Mouse (Mus musculus): ENCODE data around the gene Fen1. TPM values are rescaled to one million over a fixed set of nuclear protein-coding genes. Genes with fewer than 3 reads are reported as not detected.

Gene Fen1
- polyA plus RNA-seq, 1 experiment from 2014 or later: 86.3 TPM

DNA sequence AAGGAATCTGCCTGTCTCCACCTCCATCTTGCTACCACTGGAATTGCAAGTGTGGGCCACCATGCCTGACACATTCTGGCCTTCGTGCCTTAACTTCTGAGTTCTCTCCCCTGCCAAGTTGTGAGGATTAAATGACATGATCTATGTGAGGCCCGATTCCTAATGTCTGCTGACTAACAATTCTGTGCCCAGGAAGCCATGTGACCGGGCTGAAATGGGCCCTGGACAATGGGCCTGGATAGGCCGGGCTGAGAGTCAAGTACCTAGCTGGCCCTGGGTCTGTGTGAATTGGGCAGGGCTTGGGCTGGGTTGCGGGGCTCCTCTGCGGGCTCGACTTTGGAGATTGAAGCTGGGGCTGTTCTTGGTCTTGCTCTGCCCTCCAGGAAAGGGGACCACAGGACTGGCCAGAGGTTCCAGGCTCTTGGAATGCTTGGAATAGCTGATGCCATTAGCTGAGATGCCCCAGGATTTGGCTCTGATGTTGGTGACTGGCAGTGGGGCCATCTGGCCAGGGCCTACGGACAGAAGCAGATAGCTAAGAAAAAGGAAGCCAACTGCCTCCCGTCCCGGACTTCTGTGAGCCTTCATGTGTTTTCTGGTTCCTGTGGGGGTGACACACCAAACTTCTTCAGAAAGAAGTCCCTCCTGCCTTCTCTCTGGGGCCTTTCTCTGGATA, 10.0 kb upstream of the Fen1 start:
- Histone ChIP-seq H3K9ac (no peak overlapping the region), H3K9me3 (no peaks in the 10 kb centered on the region), H3K4me3 (replicated peaks) (no peak overlapping the region), H3K4me2 (no peak overlapping the region), H3K27me3 (replicated peaks) (no peaks in the 10 kb centered on the region), H3K4me1 (no peaks in the 10 kb centered on the region), H3K36me3 (peaks cover 37% of the 10 kb centered on the region), H3K27ac (no peak overlapping the region)
- 85% methylated on average over 10 of the region's 10 CpGs for WGBS
- ATAC-seq (ENCODE audit: insufficient read depth, low FRiP score, low read depth): no peak

DNA sequence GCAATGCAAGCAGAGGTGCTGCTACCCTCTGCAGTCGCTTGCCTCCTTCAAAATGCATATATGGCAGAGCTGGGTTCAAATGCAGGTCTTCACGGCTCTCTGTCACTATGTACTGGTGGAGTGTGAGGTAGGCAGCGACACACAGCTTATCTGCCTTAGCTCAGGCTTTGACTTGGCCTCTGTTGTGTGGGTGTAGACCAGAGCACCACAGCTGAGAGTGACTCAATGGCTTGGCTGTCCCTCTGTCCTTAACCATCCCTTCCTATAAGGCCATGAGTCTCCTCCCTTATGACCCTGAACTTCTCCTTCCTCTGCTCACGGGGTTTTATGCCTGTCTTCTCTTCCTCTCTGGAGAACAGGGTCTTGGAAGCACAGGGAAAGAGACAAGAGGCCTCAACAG, 6.9 kb upstream of the Fen1 start:
- Histone ChIP-seq H3K9ac (no peak overlapping the region), H3K9me3 (no peaks in the 10 kb centered on the region), H3K4me3 (replicated peaks) (no peak overlapping the region), H3K4me1 (no peaks in the 10 kb centered on the region), H3K4me2 (no peak overlapping the region), H3K27me3 (replicated peaks) (no peaks in the 10 kb centered on the region), H3K36me3 (peaks cover 47% of the 10 kb centered on the region), H3K27ac (no peak overlapping the region)
- no peak for ATAC-seq (ENCODE audit: insufficient read depth, low FRiP score, low read depth)
- WGBS: 84% methylated on average over 4 of the region's 4 CpGs

DNA sequence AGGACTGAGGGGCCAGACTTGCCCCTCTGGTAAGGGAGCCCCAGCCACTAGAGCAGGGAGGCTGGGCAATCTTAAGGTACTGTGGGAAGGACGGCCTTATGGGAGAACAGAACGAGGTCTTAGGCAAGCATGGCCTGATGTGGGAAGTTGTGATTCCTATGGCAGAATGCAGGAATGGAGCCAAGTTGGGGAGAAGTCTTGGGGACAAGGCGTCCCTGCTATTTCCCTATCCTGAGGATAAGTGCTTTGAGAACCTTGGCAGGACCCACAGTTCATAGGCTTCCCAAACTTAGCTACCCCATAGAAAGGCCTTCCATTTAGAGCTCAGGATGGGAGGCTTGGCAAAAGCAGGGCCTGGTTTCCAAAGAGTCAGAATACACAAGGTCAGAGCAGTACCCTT, 4.9 kb upstream of the Fen1 start:
- Histone ChIP-seq H3K9me3 (no peaks in the 10 kb centered on the region), H3K4me3 (replicated peaks) (no peak overlapping the region), H3K27ac (no peak overlapping the region), H3K36me3 (peaks cover 47% of the 10 kb centered on the region), H3K4me1 (0 out of 2 replicates have a peak, but pooled peaks cover 4% of the 10 kb centered on the region), H3K9ac (no peak overlapping the region), H3K4me2 (no peak overlapping the region), H3K27me3 (replicated peaks) (no peaks in the 10 kb centered on the region)
- ATAC-seq (ENCODE audit: insufficient read depth, low FRiP score, low read depth): no peak
- WGBS: 78% methylated on average over 3 of the region's 3 CpGs

DNA sequence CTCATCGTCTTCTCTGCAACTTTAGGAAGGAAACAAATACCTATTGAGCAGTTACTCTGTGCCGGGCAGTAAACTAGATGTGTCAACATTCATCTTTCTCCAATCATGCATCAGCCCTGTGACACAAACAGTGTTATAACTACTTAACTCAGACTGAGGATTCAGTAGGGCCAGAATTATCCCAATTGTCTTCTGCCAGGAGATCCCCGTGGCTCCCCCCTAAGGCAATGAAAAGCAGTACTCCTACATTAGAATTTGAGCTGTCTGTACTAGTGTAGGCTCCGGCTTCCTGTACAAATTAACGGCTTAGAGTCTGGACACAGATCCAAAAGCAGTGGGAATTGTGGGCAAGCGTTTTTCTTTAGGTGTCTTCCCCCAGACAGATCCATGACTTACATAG, 1.1 kb upstream of the Fen1 start:
- H3K36me3 ChIP-seq: peaks cover 36% of the 10 kb centered on the region
- no peak overlapping the region for H3K9ac ChIP-seq
- H3K4me3 ChIP-seq (replicated peaks): peak overlapping the region; percentile 94
- H3K9me3 ChIP-seq: no peaks in the 10 kb centered on the region
- H3K4me1 ChIP-seq: peaks cover 12% of the 10 kb centered on the region
- 65% methylated on average over 6 of the region's 6 CpGs for WGBS
- ATAC-seq (ENCODE audit: insufficient read depth, low FRiP score, low read depth): no peak
- no peaks in the 10 kb centered on the region for H3K27me3 ChIP-seq (replicated peaks)
- no peak overlapping the region for H3K27ac ChIP-seq
- H3K4me2 ChIP-seq: peak overlapping the region; percentile 72

DNA sequence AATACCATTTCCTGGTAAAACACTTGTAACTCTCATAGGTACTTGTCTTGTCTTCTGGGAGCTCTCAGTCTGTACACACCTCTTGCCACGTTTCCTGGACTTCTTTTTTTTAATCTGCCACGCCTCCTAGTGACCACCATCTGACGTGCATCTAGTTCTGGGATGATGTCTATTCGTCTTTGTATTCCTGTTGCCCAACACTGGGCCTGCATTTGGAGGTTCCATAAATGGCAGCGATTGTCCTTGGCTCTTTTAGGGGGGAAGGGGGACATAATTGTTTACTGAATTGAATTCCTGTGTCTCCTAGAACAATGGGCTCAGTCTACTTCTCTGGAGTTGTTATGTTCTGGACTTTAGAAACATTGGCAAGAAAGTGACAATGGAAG, 640 bp upstream of the Fen1 start:
- peak overlapping the region; percentile 72 for H3K4me2 ChIP-seq
- ATAC-seq (ENCODE audit: insufficient read depth, low FRiP score, low read depth): no peak
- H3K27me3 ChIP-seq (replicated peaks): no peaks in the 10 kb centered on the region
- no peaks in the 10 kb centered on the region for H3K9me3 ChIP-seq
- H3K4me1 ChIP-seq: peaks cover 12% of the 10 kb centered on the region
- H3K9ac ChIP-seq: peak overlapping the region; percentile 88; the same call in 1 of the 2 replicates
- H3K36me3 ChIP-seq: peaks cover 36% of the 10 kb centered on the region
- peak overlapping the region; percentile 94 for H3K4me3 ChIP-seq (replicated peaks)
- WGBS: under 1% methylated on average over 5 of the region's 5 CpGs
- peak overlapping the region; percentile 83; the same call in 1 of the 2 replicates for H3K27ac ChIP-seq

DNA sequence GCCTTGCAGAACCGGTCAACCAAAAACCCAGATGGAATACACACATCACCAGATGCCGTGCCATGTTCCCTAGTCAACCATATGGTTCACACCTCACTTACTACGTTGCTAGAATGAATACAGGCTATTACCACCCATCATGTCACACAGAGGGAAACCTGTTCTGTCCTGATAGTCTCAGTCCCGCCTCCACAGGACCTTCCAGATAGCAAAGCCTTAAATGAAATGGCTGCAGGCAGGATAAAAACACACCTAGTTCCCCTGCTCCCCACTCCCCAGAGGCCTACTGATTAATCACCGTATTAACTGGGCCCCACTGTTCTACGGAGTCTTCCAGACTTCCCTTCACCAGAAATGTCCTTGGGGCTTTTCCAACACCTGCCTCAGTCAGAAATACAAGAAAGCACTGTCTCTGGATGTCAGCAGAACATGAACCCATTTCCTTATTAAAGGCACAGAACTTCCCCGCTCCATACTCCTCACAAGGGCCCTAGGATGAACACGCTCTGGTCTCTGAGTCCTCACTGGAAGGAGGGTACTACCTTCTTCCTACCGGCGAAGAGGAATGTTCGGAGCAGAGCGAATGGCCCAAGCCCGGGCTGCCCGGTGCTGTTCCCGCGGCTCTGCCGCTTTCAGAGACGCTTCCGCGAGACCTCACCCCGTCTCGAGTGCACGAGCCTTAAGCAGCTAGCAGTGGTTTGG, 672 bp downstream of the Fen1 start:
- 2% methylated on average over 23 of the region's 23 CpGs for WGBS
- H3K4me1 ChIP-seq: peaks cover 12% of the 10 kb centered on the region
- H3K27me3 ChIP-seq (replicated peaks): no peaks in the 10 kb centered on the region
- peak overlapping the region; percentile 88 for H3K9ac ChIP-seq
- H3K27ac ChIP-seq: peak overlapping the region; percentile 83
- peaks cover 31% of the 10 kb centered on the region for H3K36me3 ChIP-seq
- no peaks in the 10 kb centered on the region for H3K9me3 ChIP-seq
- peak overlapping the region; percentile 94 for H3K4me3 ChIP-seq (replicated peaks)
- H3K4me2 ChIP-seq: peak overlapping the region; percentile 72
- ATAC-seq (ENCODE audit: insufficient read depth, low FRiP score, low read depth): peak; percentile 34

DNA sequence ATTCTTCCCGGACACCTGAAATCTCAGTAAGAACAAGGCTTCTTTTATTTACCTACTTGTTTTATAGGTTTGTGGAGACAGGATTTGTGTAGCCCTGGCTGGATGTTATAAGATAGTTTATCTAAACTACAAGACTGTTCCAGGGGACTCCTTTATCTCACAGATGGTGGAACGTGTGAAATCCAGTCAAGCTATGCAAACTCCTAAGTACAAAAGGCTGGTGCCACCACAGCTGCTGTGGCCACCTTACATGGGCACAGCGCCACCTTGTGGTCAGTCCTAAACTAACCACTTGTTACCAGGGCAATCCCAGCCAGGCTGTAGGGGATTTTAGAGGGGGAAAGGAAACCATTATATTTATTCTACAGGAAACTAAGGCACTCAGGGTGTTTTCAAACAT, 5.2 kb downstream of the Fen1 start:
- Histone ChIP-seq H3K36me3 (peaks cover 40% of the 10 kb centered on the region), H3K27me3 (replicated peaks) (no peaks in the 10 kb centered on the region), H3K9ac (no peak overlapping the region), H3K4me2 (no peak overlapping the region), H3K4me1 (peaks cover 8% of the 10 kb centered on the region), H3K27ac (no peak overlapping the region), H3K4me3 (replicated peaks) (no peak overlapping the region), H3K9me3 (no peaks in the 10 kb centered on the region)
- ATAC-seq (ENCODE audit: insufficient read depth, low FRiP score, low read depth): no peak
- 23% methylated on average over 3 of the region's 3 CpGs for WGBS

DNA sequence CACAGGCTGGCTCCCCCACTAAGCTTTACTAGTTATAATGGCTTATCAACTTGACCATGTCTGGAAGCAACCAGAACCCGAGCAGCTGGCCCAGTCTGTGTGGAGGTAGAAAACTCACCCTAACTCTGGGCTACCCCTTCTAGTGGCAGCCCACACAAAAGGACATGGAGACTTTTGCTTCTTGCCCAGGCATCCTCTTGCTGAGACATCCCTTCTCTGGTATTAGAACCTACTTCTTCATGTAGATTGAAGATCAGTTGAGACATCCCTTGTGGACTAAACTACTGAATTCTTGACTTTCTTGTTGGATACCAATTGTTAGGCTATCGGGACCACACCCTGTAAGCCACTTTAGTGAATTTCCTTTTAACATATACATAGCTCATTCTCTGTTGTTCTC, 5.7 kb downstream of the Fen1 start:
- H3K27me3 ChIP-seq (replicated peaks): no peaks in the 10 kb centered on the region
- 65% methylated on average over 2 of the region's 2 CpGs for WGBS
- no peak overlapping the region for H3K27ac ChIP-seq
- H3K9ac ChIP-seq: no peak overlapping the region
- H3K4me2 ChIP-seq: no peak overlapping the region
- ATAC-seq (ENCODE audit: insufficient read depth, low FRiP score, low read depth): no peak
- no peaks in the 10 kb centered on the region for H3K9me3 ChIP-seq
- peaks cover 44% of the 10 kb centered on the region for H3K36me3 ChIP-seq
- H3K4me1 ChIP-seq: peaks cover 8% of the 10 kb centered on the region
- no peak overlapping the region for H3K4me3 ChIP-seq (replicated peaks)

DNA sequence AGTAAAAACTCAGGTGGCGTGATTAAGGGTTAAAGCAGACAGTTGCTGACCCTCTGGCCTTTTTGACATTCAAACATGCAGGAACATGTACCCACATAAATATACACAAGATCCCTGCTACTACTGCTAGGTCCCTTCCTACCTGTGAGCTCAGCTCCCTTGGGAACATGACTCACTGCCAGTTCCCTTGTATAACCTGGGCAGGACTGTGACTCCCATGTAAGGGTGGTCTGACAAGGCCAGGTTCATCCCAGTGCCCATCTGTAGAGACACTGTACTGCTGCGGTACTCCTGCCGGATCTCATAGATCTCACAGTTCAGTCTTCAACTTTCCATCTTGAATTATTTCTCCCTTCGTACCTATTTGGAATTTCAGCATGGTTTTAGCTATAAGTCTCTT, 6.8 kb downstream of the Fen1 start:
- peaks cover 51% of the 10 kb centered on the region for H3K36me3 ChIP-seq
- no peak overlapping the region for H3K4me3 ChIP-seq (replicated peaks)
- no peak overlapping the region for H3K4me2 ChIP-seq
- WGBS: 90% methylated on average over 4 of the region's 4 CpGs
- H3K9me3 ChIP-seq: no peaks in the 10 kb centered on the region
- ATAC-seq (ENCODE audit: insufficient read depth, low FRiP score, low read depth): no peak
- H3K9ac ChIP-seq: no peak overlapping the region
- H3K27ac ChIP-seq: no peak overlapping the region
- H3K4me1 ChIP-seq: no peaks in the 10 kb centered on the region
- no peaks in the 10 kb centered on the region for H3K27me3 ChIP-seq (replicated peaks)

DNA sequence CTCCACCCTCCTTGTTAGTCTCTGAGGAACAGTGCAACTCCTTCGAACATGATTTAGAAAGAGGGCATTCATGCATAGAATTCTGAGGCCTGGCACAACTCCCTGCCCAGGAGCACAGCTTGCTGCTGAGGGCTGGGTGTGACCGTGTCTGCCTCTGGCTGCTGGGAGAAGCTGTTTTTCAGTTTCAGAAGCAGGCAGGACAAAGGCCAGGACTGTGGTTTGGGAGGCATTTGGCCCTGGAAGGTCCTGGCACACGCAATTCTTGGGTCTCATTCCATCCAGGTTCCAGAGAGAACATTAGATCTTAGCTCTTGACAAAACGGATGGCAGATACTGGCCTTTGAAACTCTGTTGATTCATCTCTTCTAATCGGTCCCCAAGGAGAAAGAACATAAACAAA, 8.7 kb downstream of the Fen1 start:
- Histone ChIP-seq H3K27me3 (replicated peaks) (no peaks in the 10 kb centered on the region), H3K27ac (no peak overlapping the region), H3K9me3 (no peaks in the 10 kb centered on the region), H3K9ac (no peak overlapping the region), H3K4me2 (no peak overlapping the region), H3K36me3 (peaks cover 46% of the 10 kb centered on the region), H3K4me1 (peaks cover 2% of the 10 kb centered on the region; the same call in 1 of the 2 replicates), H3K4me3 (replicated peaks) (no peak overlapping the region)
- ATAC-seq (ENCODE audit: insufficient read depth, low FRiP score, low read depth): no peak
- 68% methylated on average over 5 of the region's 5 CpGs for WGBS

DNA sequence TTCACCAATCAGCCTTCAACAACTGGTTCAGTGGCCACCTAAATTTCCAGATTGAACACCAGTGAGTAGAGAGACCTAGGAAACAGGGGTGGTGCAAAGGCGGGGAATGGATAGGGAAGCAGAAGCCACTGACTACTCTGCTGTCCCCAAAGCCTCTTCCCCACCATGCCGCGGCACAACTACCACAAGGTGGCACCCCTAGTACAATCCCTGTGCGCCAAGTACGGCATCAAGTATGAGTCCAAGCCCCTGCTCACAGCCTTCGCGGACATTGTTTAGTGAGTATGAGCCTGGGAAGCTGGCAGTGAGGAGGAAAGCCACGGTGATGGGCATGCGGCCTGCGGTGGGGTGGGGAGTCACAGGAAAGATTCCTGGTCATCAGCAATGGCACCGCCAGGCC, 9.6 kb downstream of the Fen1 start:
- H3K27me3 ChIP-seq (replicated peaks): no peaks in the 10 kb centered on the region
- no peak overlapping the region for H3K4me2 ChIP-seq
- H3K4me1 ChIP-seq: peaks cover 2% of the 10 kb centered on the region; the same call in 1 of the 2 replicates
- H3K36me3 ChIP-seq: peaks cover 45% of the 10 kb centered on the region
- H3K4me3 ChIP-seq (replicated peaks): no peak overlapping the region
- no peak overlapping the region for H3K27ac ChIP-seq
- 82% methylated on average over 11 of the region's 11 CpGs for WGBS
- H3K9me3 ChIP-seq: no peaks in the 10 kb centered on the region
- no peak for ATAC-seq (ENCODE audit: insufficient read depth, low FRiP score, low read depth)
- H3K9ac ChIP-seq: no peak overlapping the region

DNA sequence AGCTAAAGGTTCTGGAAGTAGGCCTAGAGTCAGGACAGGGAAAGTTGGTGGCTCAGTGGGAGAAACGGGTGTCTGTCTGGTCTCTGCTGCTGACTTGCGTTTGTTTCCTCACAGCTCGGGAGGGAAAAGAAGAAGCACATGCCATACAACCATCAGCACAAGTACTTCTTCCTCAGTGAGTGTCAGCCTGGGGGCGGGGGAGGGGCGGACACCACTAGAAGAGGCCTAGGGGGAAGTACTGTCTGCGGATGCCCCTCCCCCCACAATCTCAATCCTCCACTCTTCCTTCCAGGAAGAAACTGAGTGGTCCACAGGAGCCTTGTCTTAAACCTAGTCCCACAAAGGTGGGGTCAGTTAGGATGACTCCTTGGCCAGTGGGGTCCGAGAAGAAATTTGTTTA, 12.6 kb downstream of the Fen1 start:
- Histone ChIP-seq H3K4me3 (replicated peaks) (no peak overlapping the region), H3K27me3 (replicated peaks) (no peaks in the 10 kb centered on the region), H3K9me3 (no peaks in the 10 kb centered on the region), H3K9ac (no peak overlapping the region), H3K36me3 (peaks cover 64% of the 10 kb centered on the region), H3K27ac (peak overlapping the region; percentile 9; the same call in 1 of the 2 replicates), H3K4me1 (peaks cover 2% of the 10 kb centered on the region; the same call in 1 of the 2 replicates), H3K4me2 (no peak overlapping the region)
- no peak for ATAC-seq (ENCODE audit: insufficient read depth, low FRiP score, low read depth)
- WGBS: 63% methylated on average over 7 of the region's 7 CpGs
